Mouse (Mus musculus): Measurements from ENCODE around the gene Rasgrf2. TPM values are rescaled to one million over a fixed set of nuclear protein-coding genes. Genes with fewer than 3 reads are reported as not detected.

Gene Rasgrf2
- polyA plus RNA-seq, 1 experiment from 2014 or later, result 0.19 TPM

GRCm38 (mm10) chr13:91908202-91908980, 223.1 kb downstream of the Rasgrf2 start:
- no peaks in the 10 kb centered on the region for H3K9me3 ChIP-seq
- H3K36me3 ChIP-seq, result no peaks in the 10 kb centered on the region
- H3K27me3 ChIP-seq, result no peaks in the 10 kb centered on the region
- H3K27ac ChIP-seq, result no peak overlapping the region
- no peaks in the 10 kb centered on the region for H3K4me1 ChIP-seq
- peak; percentile 69; the same call in 1 of the 2 replicates for ATAC-seq (ENCODE audit: low FRiP score, low read depth)
- no peak overlapping the region for H3K4me3 ChIP-seq
- H3K4me2 ChIP-seq (replicated peaks), result no peak overlapping the region
- no peak overlapping the region for H3K9ac ChIP-seq
- WGBS, result 38% methylated on average over 10 of the region's 10 CpGs

DNA sequence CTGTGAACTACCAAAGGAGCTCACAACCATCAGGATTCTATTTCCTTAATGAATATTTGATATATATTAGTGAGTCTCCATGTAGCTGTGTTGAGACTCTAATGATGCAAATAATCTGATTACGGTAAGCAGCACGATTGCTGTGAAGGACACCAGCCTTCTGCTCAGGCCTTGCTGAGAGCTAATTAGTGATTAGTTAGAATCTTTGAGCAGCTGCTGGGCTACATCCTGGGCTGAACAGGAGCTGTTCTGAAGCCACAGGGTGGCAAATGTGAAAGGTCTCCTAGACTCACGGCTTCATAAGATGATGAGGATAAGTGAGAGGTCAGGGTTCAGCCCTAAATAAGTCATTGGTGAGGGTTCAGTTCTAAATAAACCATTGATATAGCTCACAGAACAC, 225.1 kb downstream of the Rasgrf2 start:
- no peak overlapping the region for H3K27ac ChIP-seq
- WGBS, result 51% methylated on average over 3 of the region's 3 CpGs
- H3K36me3 ChIP-seq, result no peaks in the 10 kb centered on the region
- no peak overlapping the region for H3K9ac ChIP-seq
- no peaks in the 10 kb centered on the region for H3K4me1 ChIP-seq
- H3K9me3 ChIP-seq, result no peaks in the 10 kb centered on the region
- no peak for ATAC-seq (ENCODE audit: low FRiP score, low read depth)
- no peak overlapping the region for H3K4me2 ChIP-seq (replicated peaks)
- H3K4me3 ChIP-seq, result no peak overlapping the region
- no peaks in the 10 kb centered on the region for H3K27me3 ChIP-seq

DNA sequence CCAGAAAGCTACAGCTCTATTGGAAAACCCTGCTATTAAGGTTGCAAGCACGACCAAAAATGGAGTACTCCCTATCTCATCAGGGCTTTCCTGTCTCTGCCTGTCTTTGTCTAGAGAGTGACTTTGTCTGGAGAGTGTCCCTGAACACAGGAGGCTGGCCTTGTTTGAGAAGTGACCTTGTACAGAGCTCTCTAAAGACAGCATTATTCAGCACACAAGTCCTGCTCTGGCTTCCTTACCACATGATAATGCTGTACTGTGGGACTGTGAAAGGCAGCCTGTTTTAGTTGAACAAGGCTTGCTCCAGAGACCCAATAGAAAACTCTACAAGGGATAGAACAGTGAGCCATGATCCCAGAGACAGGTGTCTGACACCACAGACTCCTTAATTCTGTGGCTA, 235.0 kb downstream of the Rasgrf2 start:
- H3K9ac ChIP-seq, result no peak overlapping the region
- no peak overlapping the region for H3K4me3 ChIP-seq
- ATAC-seq (ENCODE audit: low FRiP score, low read depth), result no peak
- H3K27me3 ChIP-seq, result no peaks in the 10 kb centered on the region
- H3K4me2 ChIP-seq (replicated peaks), result no peak overlapping the region
- H3K27ac ChIP-seq, result no peak overlapping the region
- WGBS, result 56% methylated on average over 1 of the region's 1 CpGs
- no peaks in the 10 kb centered on the region for H3K36me3 ChIP-seq
- no peaks in the 10 kb centered on the region for H3K4me1 ChIP-seq
- no peaks in the 10 kb centered on the region for H3K9me3 ChIP-seq

DNA sequence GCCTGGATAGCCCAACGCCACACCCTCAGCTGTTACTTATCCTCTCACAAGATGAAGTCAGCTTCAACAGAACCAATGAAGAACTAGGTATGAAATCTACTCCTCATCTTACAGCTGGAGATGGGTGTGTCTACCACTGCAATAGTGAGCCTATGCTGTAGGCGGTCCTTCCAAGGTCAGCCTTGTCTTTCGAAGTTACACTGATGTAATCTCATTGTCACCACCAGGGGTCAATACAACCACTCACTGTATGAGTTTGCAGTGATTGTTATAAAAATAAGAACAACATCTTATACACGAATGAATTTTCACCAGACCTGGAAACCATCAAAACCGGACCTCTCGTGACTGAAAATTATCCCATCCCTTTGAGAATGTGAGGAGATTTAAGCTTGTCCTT, 238.3 kb downstream of the Rasgrf2 start:
- Histone ChIP-seq H3K27me3 (no peaks in the 10 kb centered on the region), H3K27ac (no peak overlapping the region), H3K4me3 (no peak overlapping the region), H3K4me1 (no peaks in the 10 kb centered on the region), H3K36me3 (no peaks in the 10 kb centered on the region), H3K9ac (no peak overlapping the region), H3K4me2 (replicated peaks) (no peak overlapping the region), H3K9me3 (no peaks in the 10 kb centered on the region)
- ATAC-seq (ENCODE audit: low FRiP score, low read depth), result no peak
- 73% methylated on average over 6 of the region's 6 CpGs for WGBS

DNA sequence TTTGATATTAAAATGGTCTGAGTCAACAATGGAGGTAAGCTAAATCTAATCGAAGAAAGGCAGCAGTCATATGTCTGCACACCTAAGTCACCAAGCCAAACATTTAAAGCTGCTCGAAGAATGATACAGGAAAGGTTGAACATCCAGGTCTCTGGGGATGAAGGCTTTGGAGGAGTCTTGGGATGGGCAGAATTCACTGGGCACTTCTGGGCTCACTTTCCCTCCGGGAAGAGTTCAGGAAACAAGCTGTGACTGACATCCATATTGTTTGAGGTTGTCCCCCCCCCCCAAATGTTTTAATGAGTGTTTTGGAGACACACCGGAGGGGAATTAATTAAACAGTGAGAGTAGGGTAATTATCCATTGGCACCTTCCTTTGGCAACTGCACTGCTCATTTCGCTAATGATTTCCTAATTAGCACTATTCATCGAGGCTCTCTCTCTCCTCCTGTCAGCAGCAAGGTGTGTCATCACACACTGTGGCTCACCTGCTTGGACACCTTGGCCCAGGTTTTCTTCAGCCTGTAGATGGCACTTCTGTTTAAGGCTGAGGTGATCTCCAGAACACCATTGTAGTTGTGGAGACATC, 241.3 kb downstream of the Rasgrf2 start:
- H3K4me1 ChIP-seq, result no peaks in the 10 kb centered on the region
- no peaks in the 10 kb centered on the region for H3K9me3 ChIP-seq
- 76% methylated on average over 6 of the region's 6 CpGs for WGBS
- no peak for ATAC-seq (ENCODE audit: low FRiP score, low read depth)
- H3K36me3 ChIP-seq, result no peaks in the 10 kb centered on the region
- H3K4me2 ChIP-seq (replicated peaks), result no peak overlapping the region
- no peak overlapping the region for H3K4me3 ChIP-seq
- H3K9ac ChIP-seq, result no peak overlapping the region
- H3K27me3 ChIP-seq, result no peaks in the 10 kb centered on the region
- no peak overlapping the region for H3K27ac ChIP-seq

GRCm38 (mm10) chr13:91884714-91885386, 246.6 kb downstream of the Rasgrf2 start:
- 80% methylated on average over 5 of the region's 5 CpGs for WGBS
- Histone ChIP-seq H3K27ac (no peak overlapping the region), H3K9ac (no peak overlapping the region), H3K36me3 (no peaks in the 10 kb centered on the region), H3K4me2 (replicated peaks) (no peak overlapping the region), H3K9me3 (no peaks in the 10 kb centered on the region), H3K4me1 (no peaks in the 10 kb centered on the region), H3K4me3 (no peak overlapping the region), H3K27me3 (no peaks in the 10 kb centered on the region)
- no peak for ATAC-seq (ENCODE audit: low FRiP score, low read depth)

DNA sequence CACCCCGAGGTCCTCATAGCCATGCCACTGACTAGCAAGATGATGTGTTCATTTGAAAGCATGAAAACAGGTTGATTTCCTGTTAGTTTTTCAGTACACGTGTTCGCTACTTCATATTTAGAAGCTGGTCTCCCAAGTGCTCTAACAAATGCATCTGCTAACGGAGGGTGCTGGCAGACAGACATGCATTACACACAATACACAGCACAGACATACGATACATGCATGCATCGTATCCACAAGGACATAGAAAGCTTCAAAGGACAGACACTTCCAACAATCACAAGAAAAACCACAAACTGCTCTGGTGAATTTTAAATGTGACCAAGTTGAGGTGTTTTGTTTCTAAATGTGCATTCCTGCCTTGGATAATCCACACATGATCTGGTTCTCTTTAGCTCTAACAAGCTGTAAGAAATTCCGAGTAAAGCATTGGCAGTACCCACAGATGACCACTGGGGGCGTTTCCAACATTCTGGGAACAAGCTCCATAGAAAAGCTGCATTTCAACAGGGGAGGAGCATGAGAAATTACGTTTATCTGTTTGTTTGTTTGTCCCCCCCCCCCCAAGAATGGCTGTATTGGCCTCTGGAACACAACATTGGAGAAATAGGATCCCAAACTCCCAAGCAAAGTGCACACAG, 249.5 kb downstream of the Rasgrf2 start:
- H3K27me3 ChIP-seq, result no peaks in the 10 kb centered on the region
- WGBS, result 58% methylated on average over 9 of the region's 9 CpGs
- H3K9me3 ChIP-seq, result no peaks in the 10 kb centered on the region
- H3K27ac ChIP-seq, result no peak overlapping the region
- ATAC-seq (ENCODE audit: low FRiP score, low read depth), result no peak
- H3K4me3 ChIP-seq, result no peak overlapping the region
- no peak overlapping the region for H3K9ac ChIP-seq
- no peaks in the 10 kb centered on the region for H3K4me1 ChIP-seq
- no peak overlapping the region for H3K4me2 ChIP-seq (replicated peaks)
- no peaks in the 10 kb centered on the region for H3K36me3 ChIP-seq

DNA sequence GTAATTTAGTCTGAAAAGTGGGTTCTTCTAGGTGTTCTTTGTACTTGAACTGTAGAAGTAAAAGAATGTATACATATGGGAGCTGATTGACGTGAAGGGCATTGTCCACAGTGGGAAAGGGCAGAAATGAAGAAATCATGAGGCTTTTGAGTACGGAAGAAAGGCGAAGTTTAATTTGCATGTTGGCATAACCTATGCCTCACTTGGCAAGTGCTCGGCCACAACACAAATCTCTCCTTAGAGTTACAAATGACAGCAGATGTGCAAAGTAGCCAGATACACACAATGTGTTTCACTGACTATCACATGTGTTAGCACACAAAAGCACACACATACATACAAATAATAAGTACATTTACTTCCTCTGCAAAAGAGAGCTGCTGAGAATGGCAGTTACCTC, 251.2 kb downstream of the Rasgrf2 start:
- 87% methylated on average over 4 of the region's 4 CpGs for WGBS
- Histone ChIP-seq H3K36me3 (no peaks in the 10 kb centered on the region), H3K9me3 (no peaks in the 10 kb centered on the region), H3K4me2 (replicated peaks) (no peak overlapping the region), H3K27me3 (no peaks in the 10 kb centered on the region), H3K9ac (no peak overlapping the region), H3K4me3 (no peak overlapping the region), H3K4me1 (no peaks in the 10 kb centered on the region), H3K27ac (no peak overlapping the region)
- no peak for ATAC-seq (ENCODE audit: low FRiP score, low read depth)

DNA sequence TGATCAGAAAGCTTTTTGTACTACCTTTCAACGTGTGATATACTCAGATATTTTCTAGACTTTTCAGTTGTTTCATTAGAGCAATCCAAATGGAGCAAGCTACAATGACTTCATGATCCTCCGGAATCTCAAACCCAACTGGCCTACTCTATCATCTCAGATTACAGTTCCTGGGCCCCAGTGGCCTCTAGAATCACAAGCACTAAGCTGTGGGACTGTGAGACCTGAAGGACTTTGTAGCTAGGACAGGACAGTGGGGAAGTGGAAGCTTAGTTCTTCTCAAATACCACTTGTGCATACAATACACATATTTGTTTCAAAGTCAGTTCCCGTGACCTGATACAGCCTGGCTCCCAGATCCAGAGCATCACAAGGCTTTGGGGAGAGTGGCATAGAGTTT, 253.5 kb downstream of the Rasgrf2 start:
- Histone ChIP-seq H3K9me3 (no peaks in the 10 kb centered on the region), H3K27ac (no peak overlapping the region), H3K4me3 (no peak overlapping the region), H3K4me1 (peaks cover 9% of the 10 kb centered on the region), H3K36me3 (no peaks in the 10 kb centered on the region), H3K9ac (no peak overlapping the region), H3K27me3 (no peaks in the 10 kb centered on the region), H3K4me2 (replicated peaks) (no peak overlapping the region)
- no peak for ATAC-seq (ENCODE audit: low FRiP score, low read depth)
- WGBS, result 78% methylated on average over 3 of the region's 3 CpGs

DNA sequence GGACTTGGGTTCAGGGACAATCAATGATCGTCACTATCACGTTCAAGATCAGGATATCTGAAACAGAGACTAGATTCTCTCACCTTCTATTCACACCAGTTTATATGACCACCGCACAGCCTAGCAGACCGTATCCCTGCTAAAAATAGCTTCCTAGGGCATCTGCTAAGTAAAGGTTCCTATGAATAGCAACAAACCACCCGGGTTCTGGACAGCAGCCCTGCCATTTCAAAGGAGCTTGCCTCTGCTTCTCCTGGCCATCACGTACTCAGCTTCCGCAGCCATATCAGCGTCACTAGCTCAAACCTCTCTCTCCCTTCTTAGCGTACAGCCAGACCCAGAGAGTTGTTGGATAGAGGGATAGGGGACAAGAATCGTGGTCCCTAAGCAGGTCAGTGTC, 254.1 kb downstream of the Rasgrf2 start:
- Histone ChIP-seq H3K9me3 (no peaks in the 10 kb centered on the region), H3K27ac (no peak overlapping the region), H3K4me3 (no peak overlapping the region), H3K4me2 (replicated peaks) (no peak overlapping the region), H3K27me3 (no peaks in the 10 kb centered on the region), H3K36me3 (no peaks in the 10 kb centered on the region), H3K9ac (no peak overlapping the region), H3K4me1 (peaks cover 9% of the 10 kb centered on the region)
- WGBS, result 79% methylated on average over 10 of the region's 10 CpGs
- no peak for ATAC-seq (ENCODE audit: low FRiP score, low read depth)

- Histone ChIP-seq H3K9me3 (no peaks in the 10 kb centered on the region), H3K4me1 (peaks cover 9% of the 10 kb centered on the region), H3K4me3 (no peak within 1 kb of the TSS), H3K27ac (no peak within 1 kb of the TSS), H3K36me3 (no peaks in the 10 kb centered on the region), H3K4me2 (replicated peaks) (no peak within 1 kb of the TSS), H3K9ac (no peak within 1 kb of the TSS), H3K27me3 (no peaks in the 10 kb centered on the region)
- no peak for ATAC-seq (ENCODE audit: low FRiP score, low read depth)
- 72% methylated on average over 5 of the region's 5 CpGs for WGBS
Observed at GRCm38 (mm10) chr13:91876741-91877349, 254.6 kb downstream of the Rasgrf2 start, which contains the start of gene Ckmt2. Gene Ckmt2, minus strand, starts transcription at chr13:91876885.

GRCm38 (mm10) chr13:91875581-91875980, 255.9 kb downstream of the Rasgrf2 start:
- H3K4me3 ChIP-seq, result no peak overlapping the region
- H3K4me2 ChIP-seq (replicated peaks), result no peak overlapping the region
- 54% methylated on average over 2 of the region's 2 CpGs for WGBS
- no peaks in the 10 kb centered on the region for H3K27me3 ChIP-seq
- ATAC-seq (ENCODE audit: low FRiP score, low read depth), result no peak
- no peaks in the 10 kb centered on the region for H3K9me3 ChIP-seq
- H3K9ac ChIP-seq, result no peak overlapping the region
- peaks cover 9% of the 10 kb centered on the region for H3K4me1 ChIP-seq
- no peak overlapping the region for H3K27ac ChIP-seq
- H3K36me3 ChIP-seq, result no peaks in the 10 kb centered on the region
